Comparison of ENCODE assay signal across 16 mouse cellular contexts in genomic region chr12:76572261-76573251, GRCm38 (mm10). TPM values are rescaled to one million over a fixed set of nuclear protein-coding genes. Genes with fewer than 3 reads are reported as not detected.
DNase-seq lines count a peak whose midpoint lies in the region; ATAC-seq lines count a peak whose summit lies in the region.
"Had no signal": no experiment of that assay in that cellular context is flagged by ENCODE, and none has a peak within 500 bp of the region (broad histone marks: within the 10 kb centered on the region; RNA-seq: fewer than 3 reads in every experiment).

No protein-coding gene starts in this region.

- WGBS in midbrain, embryonic 11.5 days: 74% methylated on average over 27 of the region's 27 CpGs
- WGBS in midbrain, embryonic 14.5 days: 57% methylated on average over 27 of the region's 27 CpGs
- WGBS in embryonic facial prominence, embryonic 10.5 days: 73% methylated on average over 27 of the region's 27 CpGs

- H3K9me3 ChIP-seq in midbrain, embryonic 11.5 days (ENCODE audit: control insufficient read depth, low read length): no peaks in the 10 kb centered on the region
- H3K9me3 ChIP-seq in midbrain, embryonic 14.5 days (ENCODE audit: control insufficient read depth, low read length): no peaks in the 10 kb centered on the region
- H3K9me3 ChIP-seq in embryonic facial prominence, embryonic 10.5 days: no peaks in the 10 kb centered on the region
- H3K9me3 ChIP-seq: midbrain, embryonic 12.5 days had no signal

- no peaks in the 10 kb centered on the region for H3K27me3 ChIP-seq in midbrain, embryonic 11.5 days (ENCODE audit: control insufficient read depth, insufficient read depth, low read length)
- H3K27me3 ChIP-seq in midbrain, embryonic 14.5 days (ENCODE audit: control insufficient read depth, insufficient read depth, low read length): no peaks in the 10 kb centered on the region
- H3K27me3 ChIP-seq in embryonic facial prominence, embryonic 10.5 days (replicated peaks; ENCODE audit: low read depth, poor library complexity, severe bottlenecking): no peaks in the 10 kb centered on the region
- H3K27me3 ChIP-seq: midbrain, embryonic 12.5 days had no signal

- H3K4me1 ChIP-seq in midbrain, embryonic 11.5 days (ENCODE audit: control insufficient read depth, insufficient read depth, low read length): no peaks in the 10 kb centered on the region
- H3K4me1 ChIP-seq in midbrain, embryonic 14.5 days (ENCODE audit: control insufficient read depth, insufficient read depth, low read length): no peaks in the 10 kb centered on the region
- H3K4me1 ChIP-seq in embryonic facial prominence, embryonic 10.5 days: peaks cover 28% of the 10 kb centered on the region
- H3K4me1 ChIP-seq: midbrain, embryonic 12.5 days had no signal

- no peak for ATAC-seq in midbrain, embryonic 11.5 days (ENCODE audit: low FRiP score)
- ATAC-seq in midbrain, embryonic 14.5 days (ENCODE audit: low FRiP score, low TSS enrichment): no peak
- ATAC-seq: liver, postnatal 0 days had no signal

- H3K36me3 ChIP-seq in midbrain, embryonic 11.5 days (ENCODE audit: control insufficient read depth, insufficient read depth, low read length): no peaks in the 10 kb centered on the region
- no peaks in the 10 kb centered on the region for H3K36me3 ChIP-seq in midbrain, embryonic 14.5 days (ENCODE audit: control insufficient read depth, insufficient read depth, low read length)
- H3K36me3 ChIP-seq in embryonic facial prominence, embryonic 10.5 days (replicated peaks): peaks cover 30% of the 10 kb centered on the region
- H3K36me3 ChIP-seq: midbrain, embryonic 12.5 days had no signal

- no peak overlapping the region for H3K9ac ChIP-seq in midbrain, embryonic 11.5 days (ENCODE audit: low read length)
- H3K9ac ChIP-seq in midbrain, embryonic 14.5 days (replicated peaks; ENCODE audit: low read length): no peak overlapping the region
- H3K9ac ChIP-seq: liver, postnatal 0 days; midbrain, embryonic 12.5 days had no signal

- no peak overlapping the region for H3K4me3 ChIP-seq in midbrain, embryonic 11.5 days (ENCODE audit: low read depth, low read length)
- H3K4me3 ChIP-seq in midbrain, embryonic 14.5 days (replicated peaks; ENCODE audit: low read depth, low read length): no peak overlapping the region
- H3K4me3 ChIP-seq in embryonic facial prominence, embryonic 10.5 days: no peak overlapping the region
- H3K4me3 ChIP-seq: gastrocnemius, adult 2 months; heart, adult 2 months; hindbrain, embryonic 10.5 days; midbrain, embryonic 12.5 days had no signal

- DNase-seq in midbrain, embryonic 11.5 days (ENCODE audit: low spot score, missing footprints): peak; percentile 53
- no peak for DNase-seq in midbrain, embryonic 14.5 days
- DNase-seq in embryonic facial prominence, embryonic 10.5 days (ENCODE audit: low spot score): no peak
- DNase-seq in kidney, adult 9 months: peak; percentile 98
- DNase-seq in kidney, postnatal 36 days: peak; percentile 92 to 97
- DNase-seq in lung, adult 18-20 months: no peak
- DNase-seq in layer of hippocampus, adult 9-10 months (ENCODE audit: low spot score): no peak
- DNase-seq: gastrocnemius, adult 2 months; heart, adult 2 months; layer of hippocampus, adult 9-11 months; liver; liver, postnatal 0 days; lung, postnatal 4 days; thymus, postnatal 25 days had no signal

- no peak overlapping the region for H3K27ac ChIP-seq in midbrain, embryonic 11.5 days (ENCODE audit: low read depth, low read length)
- H3K27ac ChIP-seq in midbrain, embryonic 14.5 days (replicated peaks; ENCODE audit: low read depth, low read length): no peak overlapping the region
- H3K27ac ChIP-seq in embryonic facial prominence, embryonic 10.5 days (replicated peaks): peak overlapping the region; percentile 48; the same call in 1 of the 2 replicates
- H3K27ac ChIP-seq: gastrocnemius, adult 2 months; heart, adult 2 months; midbrain, embryonic 12.5 days had no signal

- no peak overlapping the region for H3K4me2 ChIP-seq in midbrain, embryonic 11.5 days
- H3K4me2 ChIP-seq in midbrain, embryonic 14.5 days (ENCODE audit: low read length): no peak overlapping the region
- H3K4me2 ChIP-seq: midbrain, embryonic 12.5 days had no signal

RNA-seq across cellular contexts. Expression of gene Plekhg3, which starts 41.9 kb away (rescaled TPM):
- polyA plus RNA-seq in midbrain, embryonic 11.5 days (2014; fragmentation: Nextera tagmentation; extraction: Ambion mirVana): 0.62 and 1.3 TPM in 2 replicates
- polyA plus RNA-seq in midbrain, embryonic 14.5 days (2014; fragmentation: Nextera tagmentation; extraction: Ambion mirVana): 0.20 and 1.1 TPM in 2 replicates
- 3.3 and 3.9 TPM in 2 replicates for polyA plus RNA-seq in embryonic facial prominence, embryonic 10.5 days (2016; fragmentation: Nextera tagmentation; extraction: Ambion mirVana)

Comparison
In these comparisons a context has a peak if more than half of its experiments do, and no peak if none do; other contexts are left out.
1. DNase-seq: peak in midbrain, embryonic 11.5 days (single experiment), kidney, adult 9 months (single experiment) and kidney, postnatal 36 days (2 of 2); none in midbrain, embryonic 14.5 days (single experiment), embryonic facial prominence, embryonic 10.5 days (single experiment), lung, adult 18-20 months (0 of 2) and layer of hippocampus, adult 9-10 months (single experiment).